8 mouse cellular contexts compared by ENCODE assay signal in genomic region chr5:151189789-151190378, GRCm38 (mm10). TPM values are rescaled to one million over a fixed set of nuclear protein-coding genes. Genes with fewer than 3 reads are reported as not detected.
DNase-seq lines count a peak whose midpoint lies in the region; ATAC-seq lines count a peak whose summit lies in the region.

No protein-coding gene starts in this region.

- peaks cover 6 to 11% of the 10 kb centered on the region in 2 experiments; a peak in 3 of 4 replicates for H3K4me1 ChIP-seq in heart, embryonic 14.5 days (ENCODE audit: control insufficient read depth in 2 of 2, insufficient read depth in 2 of 2, low read length in 2 of 2)
- peaks cover 13% of the 10 kb centered on the region; the same call in 1 of the 2 replicates for H3K4me1 ChIP-seq in kidney, embryonic 16.5 days (ENCODE audit: insufficient read depth, low read length)
- peaks cover 3% of the 10 kb centered on the region; the same call in 1 of the 2 replicates for H3K4me1 ChIP-seq in liver, embryonic 15.5 days (replicated peaks)
- H3K4me1 ChIP-seq in neural tube, embryonic 11.5 days (ENCODE audit: control insufficient read depth, insufficient read depth, low read length), result no peaks in the 10 kb centered on the region

- H3K27ac ChIP-seq in heart, embryonic 14.5 days (replicated peaks in 1 of 2; ENCODE audit: control insufficient read depth in 1 of 2, insufficient read depth in 1 of 2, low read depth in 2 of 2, low read length in 2 of 2), result peak overlapping the region; percentile 11 to 48; a peak in 1 of 4 replicates
- 0 out of 2 replicates have a peak overlapping the region, but pooled peaks have one; percentile 1 for H3K27ac ChIP-seq in kidney, embryonic 16.5 days (ENCODE audit: low read length)
- H3K27ac ChIP-seq in liver, embryonic 15.5 days (replicated peaks), result peak overlapping the region; percentile 48
- H3K27ac ChIP-seq in neural tube, embryonic 11.5 days (ENCODE audit: low read depth, low read length), result no peak overlapping the region

- peak; percentile 18 to 31 for DNase-seq in left cerebral cortex, adult 18-20 months (ENCODE audit: low spot score in 2 of 2)
- DNase-seq in left cerebral cortex, adult 11 months (ENCODE audit: low spot score), result no peak
- DNase-seq in neural tube, embryonic 11.5 days (ENCODE audit: low spot score), result peak; percentile 83
- peak; percentile 5 to 17 for DNase-seq in thymus, postnatal 36 days

- WGBS in heart, embryonic 14.5 days, result 2% methylated on average over 27 of the region's 27 CpGs
- 2% methylated on average over 27 of the region's 27 CpGs for WGBS in kidney, embryonic 16.5 days
- 3% methylated on average over 27 of the region's 27 CpGs for WGBS in liver, embryonic 15.5 days (ENCODE audit: insufficient replicate concordance)
- 4% methylated on average over 27 of the region's 27 CpGs for WGBS in neural tube, embryonic 11.5 days

- H3K27me3 ChIP-seq in heart, embryonic 14.5 days (ENCODE audit: control insufficient read depth, insufficient read depth, low read length), result no peaks in the 10 kb centered on the region
- no peaks in the 10 kb centered on the region for H3K27me3 ChIP-seq in kidney, embryonic 16.5 days (ENCODE audit: insufficient read depth, low read length)
- H3K27me3 ChIP-seq in liver, embryonic 15.5 days, result peaks cover 9% of the 10 kb centered on the region
- no peaks in the 10 kb centered on the region for H3K27me3 ChIP-seq in neural tube, embryonic 11.5 days (ENCODE audit: control insufficient read depth, insufficient read depth, low read length)

- peak; percentile 61; the same call in 1 of the 2 replicates for ATAC-seq in erythroblast, adult 5-6 weeks (replicated peaks; ENCODE audit: low FRiP score, poor library complexity, severe bottlenecking)
- ATAC-seq in heart, embryonic 14.5 days (ENCODE audit: insufficient number of reproducible peaks, insufficient read depth, low FRiP score, low read depth), result peak; percentile 84
- ATAC-seq in kidney, embryonic 16.5 days (ENCODE audit: low FRiP score, low TSS enrichment), result peak; percentile 96
- peak; percentile 68 for ATAC-seq in liver, embryonic 15.5 days (ENCODE audit: insufficient read depth)
- peak; percentile 93 for ATAC-seq in neural tube, embryonic 11.5 days (ENCODE audit: insufficient read depth, low FRiP score, low TSS enrichment)

- H3K9ac ChIP-seq in heart, embryonic 14.5 days (ENCODE audit: low read length), result peak overlapping the region; percentile 76
- H3K9ac ChIP-seq in kidney, embryonic 16.5 days (replicated peaks; ENCODE audit: low read length), result peak overlapping the region; percentile 58
- H3K9ac ChIP-seq in liver, embryonic 15.5 days, result peak overlapping the region; percentile 28; the same call in 1 of the 2 replicates
- peak overlapping the region; percentile 55 for H3K9ac ChIP-seq in neural tube, embryonic 11.5 days (ENCODE audit: low read length)

- no peaks in the 10 kb centered on the region for H3K36me3 ChIP-seq in heart, embryonic 14.5 days (ENCODE audit: control insufficient read depth, insufficient read depth, low read length)
- no peaks in the 10 kb centered on the region for H3K36me3 ChIP-seq in kidney, embryonic 16.5 days (ENCODE audit: insufficient read depth, low read length)
- H3K36me3 ChIP-seq in liver, embryonic 15.5 days (replicated peaks), result no peaks in the 10 kb centered on the region
- H3K36me3 ChIP-seq in neural tube, embryonic 11.5 days (ENCODE audit: control insufficient read depth, insufficient read depth, low read length), result no peaks in the 10 kb centered on the region

- H3K4me2 ChIP-seq in heart, embryonic 14.5 days (ENCODE audit: low read length), result peak overlapping the region; percentile 90
- peak overlapping the region; percentile 71 for H3K4me2 ChIP-seq in kidney, embryonic 16.5 days (replicated peaks; ENCODE audit: low read depth, low read length)
- H3K4me2 ChIP-seq in liver, embryonic 15.5 days, result peak overlapping the region; percentile 68
- peak overlapping the region; percentile 86 for H3K4me2 ChIP-seq in neural tube, embryonic 11.5 days (ENCODE audit: low read depth)

- no peaks in the 10 kb centered on the region for H3K9me3 ChIP-seq in heart, embryonic 14.5 days (ENCODE audit: control insufficient read depth, low read length)
- H3K9me3 ChIP-seq in kidney, embryonic 16.5 days (ENCODE audit: low read length), result no peaks in the 10 kb centered on the region
- H3K9me3 ChIP-seq in liver, embryonic 15.5 days (replicated peaks), result no peaks in the 10 kb centered on the region
- no peaks in the 10 kb centered on the region for H3K9me3 ChIP-seq in neural tube, embryonic 11.5 days (ENCODE audit: control insufficient read depth, low read length)

- peak overlapping the region; percentile 65 to 68 for H3K4me3 ChIP-seq in heart, embryonic 14.5 days (ENCODE audit: control insufficient read depth in 1 of 2, insufficient read depth in 1 of 2, low read depth in 1 of 2, low read length in 2 of 2)
- peak overlapping the region; percentile 58 for H3K4me3 ChIP-seq in kidney, embryonic 16.5 days (ENCODE audit: low read length)
- peak overlapping the region; percentile 58 for H3K4me3 ChIP-seq in liver, embryonic 15.5 days (replicated peaks)
- peak overlapping the region; percentile 55 for H3K4me3 ChIP-seq in neural tube, embryonic 11.5 days (ENCODE audit: low read depth, low read length)

RNA-seq across cellular contexts. Expression of gene Stard13, which starts 43.8 kb away (rescaled TPM):
- 10 to 100 TPM; 12.1 to 12.9 TPM for total RNA-seq in left cerebral cortex, adult 18-20 months (2021)
- not detected in 2 replicates for total RNA-seq in erythroblast, adult 5-6 weeks (2015; ENCODE audit: low replicate concordance)
- total RNA-seq in erythroblast, adult 5-6 weeks (2017; ENCODE audit: low replicate concordance), result not detected in 2 replicates
- polyA plus RNA-seq in heart, embryonic 14.5 days (2014; fragmentation: Nextera tagmentation; extraction: Ambion mirVana), result 3.4 and 4.2 TPM in 2 replicates
- polyA plus RNA-seq in kidney, embryonic 16.5 days (2015; fragmentation: Nextera tagmentation; extraction: Ambion mirVana), result 12.0 and 12.2 TPM in 2 replicates
- polyA plus RNA-seq in liver, embryonic 15.5 days (2015; fragmentation: Nextera tagmentation; extraction: Ambion mirVana), result 1.0 and 1.5 TPM in 2 replicates
- 7.5 TPM in 2 replicates for polyA plus RNA-seq in neural tube, embryonic 11.5 days (2014; fragmentation: Nextera tagmentation; extraction: Ambion mirVana)
